Mouse (Mus musculus): Measurements from ENCODE around the gene Map4k1.

DNA sequence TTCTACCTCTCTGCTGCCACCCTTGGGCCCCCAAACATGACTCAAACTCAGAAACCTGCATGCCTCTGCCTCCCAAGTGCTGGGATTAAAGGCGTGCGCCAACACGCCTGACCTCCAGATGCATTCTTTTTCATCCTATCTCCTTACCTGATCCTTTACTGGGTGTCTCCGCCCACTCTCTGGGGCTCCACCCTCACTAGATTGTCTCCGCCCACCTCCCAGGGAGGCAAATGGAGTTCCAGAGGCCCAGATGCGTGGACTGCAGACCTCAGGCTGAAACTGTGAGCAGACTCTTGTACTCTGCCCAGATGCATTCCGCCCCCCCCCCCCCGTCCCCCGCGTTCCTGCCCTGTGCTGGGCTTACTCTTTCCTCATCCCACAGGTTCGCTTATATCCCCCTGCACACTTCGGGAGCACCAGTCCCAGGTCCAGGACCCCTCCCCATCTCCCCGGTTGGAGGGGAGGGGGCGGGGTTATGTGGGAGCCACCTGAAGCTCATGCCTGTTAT lies 9.0 kb downstream of the Map4k1 start:
- TF ChIP-seq POLR2A (IDR thresholded peaks at IDR 0.05; ENCODE audit: borderline replicate concordance, control insufficient read depth, low read depth, low read length) (no peak), CTCF (IDR thresholded peaks at IDR 0.05; ENCODE audit: control insufficient read depth, insufficient read depth, low read length) (no peak)
